Mouse (Mus musculus): ENCODE data around the gene Dazap1. TPM values are rescaled to one million over a fixed set of nuclear protein-coding genes. Genes with fewer than 3 reads are reported as not detected.
A peak's percentile ranks its signal among the peaks of the same experiment; 100 is the strongest.

Dazap1 gene
- polyA plus RNA-seq, 1 experiment: 66.8 TPM

GRCm38 (mm10) chr10:80320340-80320760 lies 59.1 kb downstream of the Dazap1 start, which contains the start of gene 2310011J03Rik:
Gene 2310011J03Rik (minus strand): TSS chr10:80320537.
- peak; percentile 80 to 90 for DNase-seq (ENCODE audit: low read depth in 1 of 2, low spot score in 2 of 2)
- Histone ChIP-seq H3K4me3 (ENCODE audit: extremely low read depth, insufficient read depth, insufficient read length) (peak within 1 kb of the TSS; percentile 77), H3K36me3 (ENCODE audit: control insufficient read depth, insufficient read depth, low read length) (peaks cover 13% of the 10 kb centered on the region), H3K27ac (ENCODE audit: insufficient read depth, low read length) (peak within 1 kb of the TSS; percentile 73), H3K27me3 (ENCODE audit: control insufficient read depth, insufficient read depth, low read length) (no peaks in the 10 kb centered on the region; the same call in 1 of the 2 replicates), H3K4me1 (ENCODE audit: control insufficient read depth, insufficient read depth, insufficient read length) (peaks cover 33% of the 10 kb centered on the region)
- under 1% methylated on average over 34 of the region's 34 CpGs for WGBS
- TF ChIP-seq CTCF (IDR thresholded peaks at IDR 0.05; ENCODE audit: extremely low read depth, insufficient read depth, insufficient read length, insufficient replicate concordance): no peak
- peak; percentile 86 for TF ChIP-seq POLR2A (IDR thresholded peaks at IDR 0.05; ENCODE audit: low read depth, low read length)

- Histone ChIP-seq H3K36me3 (ENCODE audit: control insufficient read depth, insufficient read depth, low read length) (peaks cover 13% of the 10 kb centered on the region), H3K27ac (ENCODE audit: insufficient read depth, low read length) (peak overlapping the region; percentile 34), H3K4me1 (ENCODE audit: control insufficient read depth, insufficient read depth, insufficient read length) (peaks cover 33% of the 10 kb centered on the region), H3K27me3 (ENCODE audit: control insufficient read depth, insufficient read depth, low read length) (no peaks in the 10 kb centered on the region), H3K4me3 (ENCODE audit: extremely low read depth, insufficient read depth, insufficient read length) (no peak overlapping the region)
- DNase-seq (ENCODE audit: low read depth in 1 of 2, low spot score in 2 of 2): no peak
- 46% methylated on average over 6 of the region's 6 CpGs for WGBS
- TF ChIP-seq CTCF (IDR thresholded peaks at IDR 0.05; ENCODE audit: extremely low read depth, insufficient read depth, insufficient read length, insufficient replicate concordance) (no peak), POLR2A (IDR thresholded peaks at IDR 0.05; ENCODE audit: low read depth, low read length) (no peak)
Observed at GRCm38 (mm10) chr10:80321014-80321669, 59.9 kb downstream of the Dazap1 start.

- TF ChIP-seq POLR2A (IDR thresholded peaks at IDR 0.05; ENCODE audit: low read depth, low read length): no peak
- TF ChIP-seq CTCF (IDR thresholded peaks at IDR 0.05; ENCODE audit: extremely low read depth, insufficient read depth, insufficient read length, insufficient replicate concordance): no peak
- H3K4me1 ChIP-seq (ENCODE audit: control insufficient read depth, insufficient read depth, insufficient read length): peaks cover 33% of the 10 kb centered on the region
- peaks cover 13% of the 10 kb centered on the region for H3K36me3 ChIP-seq (ENCODE audit: control insufficient read depth, insufficient read depth, low read length)
- no peaks in the 10 kb centered on the region for H3K27me3 ChIP-seq (ENCODE audit: control insufficient read depth, insufficient read depth, low read length)
- no peak overlapping the region for H3K4me3 ChIP-seq (ENCODE audit: extremely low read depth, insufficient read depth, insufficient read length)
- no peak for DNase-seq (ENCODE audit: low read depth in 1 of 2, low spot score in 2 of 2)
- WGBS: 94% methylated on average over 20 of the region's 21 CpGs
- H3K27ac ChIP-seq (ENCODE audit: insufficient read depth, low read length): no peak overlapping the region
Observed at GRCm38 (mm10) chr10:80321670-80322581, 60.6 kb downstream of the Dazap1 start.

DNA sequence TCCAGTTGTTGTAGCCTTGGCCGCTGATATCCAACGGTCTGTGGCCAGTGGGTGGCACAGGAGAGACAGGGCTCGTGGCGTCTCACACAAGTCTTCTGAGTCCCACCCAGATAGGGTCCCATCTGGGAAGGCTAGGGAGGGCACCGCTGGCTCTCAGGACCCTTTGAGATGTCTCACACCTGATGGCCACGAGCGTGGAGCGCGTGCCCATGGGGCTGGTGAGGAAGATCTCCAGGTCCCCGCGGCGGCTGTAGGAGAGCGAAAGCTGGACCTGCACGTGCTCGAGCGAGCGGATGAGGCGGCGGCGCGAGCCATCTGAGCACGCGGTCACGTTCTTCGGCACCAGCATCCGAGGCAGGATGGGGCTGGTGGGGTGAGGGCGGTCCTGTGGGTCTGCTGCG lies 61.5 kb downstream of the Dazap1 start:
- Histone ChIP-seq H3K27me3 (ENCODE audit: control insufficient read depth, insufficient read depth, low read length) (no peaks in the 10 kb centered on the region), H3K4me1 (ENCODE audit: control insufficient read depth, insufficient read depth, insufficient read length) (peaks cover 33% of the 10 kb centered on the region), H3K4me3 (ENCODE audit: extremely low read depth, insufficient read depth, insufficient read length) (peak overlapping the region; percentile 76; the same call in 1 of the 2 replicates), H3K36me3 (ENCODE audit: control insufficient read depth, insufficient read depth, low read length) (peaks cover 11% of the 10 kb centered on the region), H3K27ac (ENCODE audit: insufficient read depth, low read length) (no peak overlapping the region)
- WGBS: 2% methylated on average over 27 of the region's 28 CpGs
- DNase-seq (ENCODE audit: low read depth in 1 of 2, low spot score in 2 of 2): no peak
- TF ChIP-seq CTCF (IDR thresholded peaks at IDR 0.05; ENCODE audit: extremely low read depth, insufficient read depth, insufficient read length, insufficient replicate concordance): no peak
- no peak for TF ChIP-seq POLR2A (IDR thresholded peaks at IDR 0.05; ENCODE audit: low read depth, low read length)

- no peak overlapping the region for H3K27ac ChIP-seq (ENCODE audit: insufficient read depth, low read length)
- WGBS: 1% methylated on average over 44 of the region's 46 CpGs
- peak overlapping the region; percentile 76 for H3K4me3 ChIP-seq (ENCODE audit: extremely low read depth, insufficient read depth, insufficient read length)
- H3K4me1 ChIP-seq (ENCODE audit: control insufficient read depth, insufficient read depth, insufficient read length): peaks cover 33% of the 10 kb centered on the region
- TF ChIP-seq CTCF (IDR thresholded peaks at IDR 0.05; ENCODE audit: extremely low read depth, insufficient read depth, insufficient read length, insufficient replicate concordance) (no peak), POLR2A (IDR thresholded peaks at IDR 0.05; ENCODE audit: low read depth, low read length) (no peak)
- peak in 1 of 2 experiments; percentile 70 for DNase-seq (ENCODE audit: low read depth in 1 of 2, low spot score in 2 of 2)
- no peaks in the 10 kb centered on the region for H3K27me3 ChIP-seq (ENCODE audit: control insufficient read depth, insufficient read depth, low read length)
- peaks cover 6% of the 10 kb centered on the region for H3K36me3 ChIP-seq (ENCODE audit: control insufficient read depth, insufficient read depth, low read length)
Observed at GRCm38 (mm10) chr10:80323261-80324119, 62.2 kb downstream of the Dazap1 start.

Data from spleen, adult 2 months (tissue).